Mouse (Mus musculus): ENCODE data around the gene Txndc17. TPM values are rescaled to one million over a fixed set of nuclear protein-coding genes. Genes with fewer than 3 reads are reported as not detected.

Txndc17 gene
- polyA plus RNA-seq, 1 experiment from 2014 or later: 190 TPM

GRCm38 (mm10) chr11:72205256-72205655 lies 2.1 kb upstream of the Txndc17 start:
- H3K27ac ChIP-seq (ENCODE audit: low read depth): no peak overlapping the region
- no peaks in the 10 kb centered on the region for H3K4me1 ChIP-seq (ENCODE audit: insufficient read depth)
- ATAC-seq (ENCODE audit: insufficient read depth) (no peak), DNase-seq (no peak)
- no peak overlapping the region for H3K9ac ChIP-seq
- H3K27me3 ChIP-seq (ENCODE audit: insufficient read depth, low read length): no peaks in the 10 kb centered on the region
- H3K4me3 ChIP-seq (ENCODE audit: low read depth, low read length): no peak overlapping the region
- H3K4me2 ChIP-seq: peak overlapping the region; percentile 91
- TF ChIP-seq CTCF (IDR thresholded peaks at IDR 0.05; ENCODE audit: low read depth): no peak
- no peaks in the 10 kb centered on the region for H3K9me3 ChIP-seq (ENCODE audit: low read depth, low read length)
- 88% methylated on average over 6 of the region's 6 CpGs for WGBS
- H3K36me3 ChIP-seq (ENCODE audit: insufficient read depth): peaks cover 31% of the 10 kb centered on the region

GRCm38 (mm10) chr11:72206341-72207203 lies 775 bp upstream of the Txndc17 start, which contains the start of gene Gm43951:
Gene Gm43951 (minus strand): TSS chr11:72206840.
- DNase-seq: peak; percentile 41
- Histone ChIP-seq H3K4me2 (peak within 1 kb of the TSS; percentile 91), H3K4me3 (ENCODE audit: low read depth, low read length) (peak within 1 kb of the TSS; percentile 67), H3K9me3 (ENCODE audit: low read depth, low read length) (no peaks in the 10 kb centered on the region), H3K9ac (peak within 1 kb of the TSS; percentile 78), H3K4me1 (ENCODE audit: insufficient read depth) (no peaks in the 10 kb centered on the region), H3K27ac (ENCODE audit: low read depth) (peak within 1 kb of the TSS; percentile 63), H3K27me3 (ENCODE audit: insufficient read depth, low read length) (no peaks in the 10 kb centered on the region), H3K36me3 (ENCODE audit: insufficient read depth) (peaks cover 35% of the 10 kb centered on the region)
- peak; percentile 45 for TF ChIP-seq CTCF (IDR thresholded peaks at IDR 0.05; ENCODE audit: low read depth)
- WGBS: under 1% methylated on average over 43 of the region's 43 CpGs
- peak; percentile 50 for ATAC-seq (ENCODE audit: insufficient read depth)

GRCm38 (mm10) chr11:72207834-72208377 lies 559 bp downstream of the Txndc17 start:
- WGBS: 11% methylated on average over 17 of the region's 17 CpGs
- no peak for ATAC-seq (ENCODE audit: insufficient read depth)
- peak overlapping the region; percentile 91 for H3K4me2 ChIP-seq

GRCm38 (mm10) chr11:72214591-72215409 lies 7.5 kb downstream of the Txndc17 start:
- H3K4me3 ChIP-seq (ENCODE audit: low read depth, low read length): peak overlapping the region; percentile 84
- no peaks in the 10 kb centered on the region for H3K9me3 ChIP-seq (ENCODE audit: low read depth, low read length)
- under 1% methylated on average over 51 of the region's 51 CpGs for WGBS
- peak overlapping the region; percentile 67 for H3K9ac ChIP-seq
- ATAC-seq (ENCODE audit: insufficient read depth) (peak; percentile 96), DNase-seq (peak; percentile 99)
- peak overlapping the region; percentile 67; the same call in 1 of the 2 replicates for H3K27ac ChIP-seq (ENCODE audit: low read depth)
- H3K36me3 ChIP-seq (ENCODE audit: insufficient read depth): peaks cover 26% of the 10 kb centered on the region
- TF ChIP-seq CTCF (IDR thresholded peaks at IDR 0.05; ENCODE audit: low read depth): no peak; the same call in 1 of the 2 replicates
- peaks cover 5% of the 10 kb centered on the region for H3K4me1 ChIP-seq (ENCODE audit: insufficient read depth)
- peak overlapping the region; percentile 99 for H3K4me2 ChIP-seq
- no peaks in the 10 kb centered on the region for H3K27me3 ChIP-seq (ENCODE audit: insufficient read depth, low read length)

More at GRCm38 (mm10) chr11:72207834-72208377, 559 bp downstream of the Txndc17 start:
- Histone ChIP-seq H3K4me1 (ENCODE audit: insufficient read depth) (no peaks in the 10 kb centered on the region), H3K36me3 (ENCODE audit: insufficient read depth) (peaks cover 31% of the 10 kb centered on the region), H3K27me3 (ENCODE audit: insufficient read depth, low read length) (no peaks in the 10 kb centered on the region), H3K4me3 (ENCODE audit: low read depth, low read length) (peak overlapping the region; percentile 67), H3K27ac (ENCODE audit: low read depth) (peak overlapping the region; percentile 26), H3K9ac (peak overlapping the region; percentile 78), H3K9me3 (ENCODE audit: low read depth, low read length) (no peaks in the 10 kb centered on the region)
- no peak for DNase-seq
- TF ChIP-seq CTCF (IDR thresholded peaks at IDR 0.05; ENCODE audit: low read depth): no peak

- no peak for TF ChIP-seq CTCF (IDR thresholded peaks at IDR 0.05; ENCODE audit: low read depth)
- Histone ChIP-seq H3K4me2 (peak within 1 kb of the TSS; percentile 99), H3K27ac (ENCODE audit: low read depth) (peak within 1 kb of the TSS; percentile 67; the same call in 1 of the 2 replicates), H3K9ac (peak within 1 kb of the TSS; percentile 67), H3K4me1 (ENCODE audit: insufficient read depth) (peaks cover 5% of the 10 kb centered on the region), H3K9me3 (ENCODE audit: low read depth, low read length) (no peaks in the 10 kb centered on the region), H3K4me3 (ENCODE audit: low read depth, low read length) (peak within 1 kb of the TSS; percentile 84), H3K36me3 (ENCODE audit: insufficient read depth) (peaks cover 20% of the 10 kb centered on the region), H3K27me3 (ENCODE audit: insufficient read depth, low read length) (no peaks in the 10 kb centered on the region)
- ATAC-seq (ENCODE audit: insufficient read depth) (peak; percentile 77), DNase-seq (peak; percentile 84)
- under 1% methylated on average over 29 of the region's 29 CpGs for WGBS
Observed at GRCm38 (mm10) chr11:72215410-72215797, 8.1 kb downstream of the Txndc17 start, which contains the start of gene Med31. Gene Med31 (minus strand): TSS chr11:72215592.

- no peak overlapping the region for H3K4me2 ChIP-seq
- TF ChIP-seq CTCF (IDR thresholded peaks at IDR 0.05; ENCODE audit: low read depth): no peak
- H3K9me3 ChIP-seq (ENCODE audit: low read depth, low read length): no peaks in the 10 kb centered on the region
- no peak overlapping the region for H3K27ac ChIP-seq (ENCODE audit: low read depth)
- peaks cover 5% of the 10 kb centered on the region for H3K4me1 ChIP-seq (ENCODE audit: insufficient read depth)
- peaks cover 9% of the 10 kb centered on the region for H3K36me3 ChIP-seq (ENCODE audit: insufficient read depth)
- 78% methylated on average over 5 of the region's 5 CpGs for WGBS
- no peak overlapping the region for H3K9ac ChIP-seq
- ATAC-seq (ENCODE audit: insufficient read depth) (no peak), DNase-seq (peak; percentile 6)
- H3K4me3 ChIP-seq (ENCODE audit: low read depth, low read length): no peak overlapping the region
- H3K27me3 ChIP-seq (ENCODE audit: insufficient read depth, low read length): no peaks in the 10 kb centered on the region
Observed at GRCm38 (mm10) chr11:72217116-72217515, 9.8 kb downstream of the Txndc17 start.

All from lung, embryonic 14.5 days (tissue).